Comparison of ENCODE assay signal across 8 mouse cellular contexts in genomic region chr17:14943009-14943728, GRCm38 (mm10). TPM values are rescaled to one million over a fixed set of nuclear protein-coding genes. Genes with fewer than 3 reads are reported as not detected.
DNase-seq lines count a peak whose midpoint lies in the region; ATAC-seq and TF ChIP-seq lines count a peak whose summit lies in the region.

Wdr27 (minus strand) TSS chr17:14943158.
1600012H06Rik (plus strand) TSS chr17:14943184.

- no peaks in the 10 kb centered on the region for H3K9me3 ChIP-seq in heart, embryonic 11.5 days (replicated peaks; ENCODE audit: control insufficient read depth, low read length)
- H3K9me3 ChIP-seq in kidney, embryonic 16.5 days (ENCODE audit: low read length): no peaks in the 10 kb centered on the region

- peak within 1 kb of the TSS; percentile 91 for H3K9ac ChIP-seq in heart, embryonic 11.5 days (ENCODE audit: low read depth, low read length)
- peak within 1 kb of the TSS; percentile 85 for H3K9ac ChIP-seq in kidney, embryonic 16.5 days (replicated peaks; ENCODE audit: low read length)
- H3K9ac ChIP-seq in liver, adult 2 months (ENCODE audit: low read depth, low read length): peak within 1 kb of the TSS; percentile 73

- WGBS in heart, embryonic 11.5 days (ENCODE audit: insufficient replicate concordance): under 1% methylated on average over 54 of the region's 54 CpGs
- WGBS in kidney, embryonic 16.5 days: under 1% methylated on average over 54 of the region's 54 CpGs
- under 1% methylated on average over 53 of the region's 54 CpGs for WGBS in liver, adult 2 months

- no peak for TF ChIP-seq POLR2A in liver, adult 2 months (IDR thresholded peaks at IDR 0.05; ENCODE audit: extremely low read depth, insufficient read depth, low read length)
- peak; percentile 72 for TF ChIP-seq POLR2A in myocyte (IDR thresholded peaks at IDR 0.05; ENCODE audit: insufficient read length, low read depth)

- H3K4me2 ChIP-seq in heart, embryonic 11.5 days: peak within 1 kb of the TSS; percentile 94
- peak within 1 kb of the TSS; percentile 87 for H3K4me2 ChIP-seq in kidney, embryonic 16.5 days (replicated peaks; ENCODE audit: low read depth, low read length)
- peak within 1 kb of the TSS; percentile 77 for H3K4me2 ChIP-seq in myocyte (ENCODE audit: low read depth)

- peak within 1 kb of the TSS; percentile 20 for H3ac ChIP-seq in myocyte (ENCODE audit: control insufficient read depth, insufficient read length)

- peak within 1 kb of the TSS; percentile 64 for H3K27ac ChIP-seq in heart, embryonic 11.5 days (ENCODE audit: low read depth, low read length)
- peak within 1 kb of the TSS; percentile 85 for H3K27ac ChIP-seq in kidney, embryonic 16.5 days (ENCODE audit: low read length)
- H3K27ac ChIP-seq in liver, adult 2 months (replicated peaks; ENCODE audit: insufficient read depth, low read depth, low read length): peak within 1 kb of the TSS; percentile 61

- H3K27me3 ChIP-seq in heart, embryonic 11.5 days (ENCODE audit: control insufficient read depth, insufficient read depth, low read length): no peaks in the 10 kb centered on the region
- no peaks in the 10 kb centered on the region for H3K27me3 ChIP-seq in kidney, embryonic 16.5 days (ENCODE audit: insufficient read depth, low read length)
- H3K27me3 ChIP-seq in liver, adult 2 months (ENCODE audit: control insufficient read depth, insufficient read depth, low read length): no peaks in the 10 kb centered on the region
- no peaks in the 10 kb centered on the region for H3K27me3 ChIP-seq in myocyte (ENCODE audit: control insufficient read depth, insufficient read depth, insufficient read length)
- no peaks in the 10 kb centered on the region for H3K27me3 ChIP-seq in splenic B cell, adult 2 months (ENCODE audit: control insufficient read depth, insufficient read depth, low read length, poor library complexity, severe bottlenecking)

- no peaks in the 10 kb centered on the region for H3K79me2 ChIP-seq in liver, adult 2 months (ENCODE audit: control insufficient read depth, insufficient read depth, low read length)
- H3K79me2 ChIP-seq in myocyte (ENCODE audit: control insufficient read depth, insufficient read depth): peaks cover 29% of the 10 kb centered on the region

- peak; percentile 99 for ATAC-seq in erythroblast, adult 5-6 weeks (replicated peaks; ENCODE audit: low FRiP score, poor library complexity, severe bottlenecking)
- ATAC-seq in heart, embryonic 11.5 days (replicated peaks; ENCODE audit: insufficient number of reproducible peaks, low FRiP score, low TSS enrichment): peak; percentile 98
- peak; percentile 99 for ATAC-seq in kidney, embryonic 16.5 days (ENCODE audit: low FRiP score, low TSS enrichment)

- peak; percentile 97 to 98 for DNase-seq in B cell, adult 2 months
- DNase-seq in brain, adult 2 months (ENCODE audit: low read depth, low spot score): peak; percentile 99
- peak; percentile 88 for DNase-seq in liver, adult 2 months (ENCODE audit: extremely low read depth, low read depth, low spot score)
- DNase-seq in splenic B cell, adult 2 months (ENCODE audit: low read depth, low spot score): peak; percentile 98

- peak within 1 kb of the TSS; percentile 93 for H3K4me3 ChIP-seq in heart, embryonic 11.5 days (ENCODE audit: low read depth, low read length)
- peak within 1 kb of the TSS; percentile 87 for H3K4me3 ChIP-seq in kidney, embryonic 16.5 days (ENCODE audit: low read length)
- peak within 1 kb of the TSS; percentile 70 for H3K4me3 ChIP-seq in liver, adult 2 months (ENCODE audit: insufficient read depth, low read depth, low read length)
- peak within 1 kb of the TSS; percentile 53 for H3K4me3 ChIP-seq in myocyte

- H3K4me1 ChIP-seq in heart, embryonic 11.5 days (ENCODE audit: control insufficient read depth, insufficient read depth, low read length): peaks cover 14% of the 10 kb centered on the region
- H3K4me1 ChIP-seq in kidney, embryonic 16.5 days (ENCODE audit: insufficient read depth, low read length): peaks cover 13% of the 10 kb centered on the region
- H3K4me1 ChIP-seq in liver, adult 2 months (ENCODE audit: control insufficient read depth, insufficient read depth, low read length): peaks cover 9% of the 10 kb centered on the region

- H3K36me3 ChIP-seq in heart, embryonic 11.5 days (ENCODE audit: control insufficient read depth, insufficient read depth, low read length): peaks cover 8% of the 10 kb centered on the region; the same call in 1 of the 2 replicates
- H3K36me3 ChIP-seq in kidney, embryonic 16.5 days (ENCODE audit: insufficient read depth, low read length): peaks cover 11% of the 10 kb centered on the region; the same call in 1 of the 2 replicates
- peaks cover 6% of the 10 kb centered on the region; the same call in 1 of the 2 replicates for H3K36me3 ChIP-seq in liver, adult 2 months (ENCODE audit: control insufficient read depth, insufficient read depth, low read length)
- peaks cover 34% of the 10 kb centered on the region for H3K36me3 ChIP-seq in myocyte (ENCODE audit: control insufficient read depth, insufficient read depth)
- H3K36me3 ChIP-seq in splenic B cell, adult 2 months (ENCODE audit: control insufficient read depth, insufficient read depth, low read length, poor library complexity, severe bottlenecking): peaks cover under 1% of the 10 kb centered on the region; the same call in 1 of the 2 replicates

- no peak for TF ChIP-seq CTCF in liver, adult 2 months (IDR thresholded peaks at IDR 0.05; ENCODE audit: low read depth, low read length)

TF ChIP-seq in myocyte, 11 proteins besides CTCF, POLR2A, EP300 and RAD21:
- peak; percentile 99 for TF ChIP-seq POLR2AphosphoS2 (IDR thresholded peaks at IDR 0.05; ENCODE audit: insufficient read length, low read depth)
- TF ChIP-seq MYOG (IDR thresholded peaks at IDR 0.05; ENCODE audit: control insufficient read depth in 1 of 3, insufficient read depth in 1 of 3, insufficient read length in 2 of 3, low read depth in 2 of 3): peak in 2 of 3 experiments; percentile 16 to 51
- TF ChIP-seq MYOD1 (IDR thresholded peaks at IDR 0.05; ENCODE audit: control insufficient read depth in 1 of 3, insufficient read length in 2 of 3, low read depth in 2 of 3): no peak
- TF ChIP-seq CEBPB (IDR thresholded peaks at IDR 0.05; ENCODE audit: insufficient read depth, poor library complexity, severe bottlenecking): no peak

RNA-seq across cellular contexts. Expression of gene Wdr27, which starts in this region (rescaled TPM):
- not detected in 2 replicates for total RNA-seq in erythroblast, adult 5-6 weeks (2015; ENCODE audit: low replicate concordance)
- not detected in 2 replicates for total RNA-seq in erythroblast, adult 5-6 weeks (2017; ENCODE audit: low replicate concordance)
- polyA plus RNA-seq in heart, embryonic 11.5 days (2014; fragmentation: Nextera tagmentation; extraction: Ambion mirVana): 5.1 and 5.5 TPM in 2 replicates
- polyA plus RNA-seq in kidney, embryonic 16.5 days (2015; fragmentation: Nextera tagmentation; extraction: Ambion mirVana): 6.4 and 6.7 TPM in 2 replicates
- 0.74 and 0.87 TPM in 2 replicates for total RNA-seq in liver, adult 2 months (2014; rRNA removed)
- polyA plus RNA-seq in liver, adult 2 months (2012; rRNA removed): 1.4 and 2.3 TPM in 2 replicates
- polyA plus RNA-seq in myocyte (2012; fragmentation: generic; extraction: Trizol): 8.0 TPM

RNA-seq across cellular contexts. Expression of gene 1600012H06Rik, which starts in this region (rescaled TPM):
- total RNA-seq in erythroblast, adult 5-6 weeks (2015; ENCODE audit: low replicate concordance): 5.4 and 9.0 TPM in 2 replicates
- 6.7 and 6.8 TPM in 2 replicates for total RNA-seq in erythroblast, adult 5-6 weeks (2017; ENCODE audit: low replicate concordance)
- polyA plus RNA-seq in heart, embryonic 11.5 days (2014; fragmentation: Nextera tagmentation; extraction: Ambion mirVana): 33.2 and 38.6 TPM in 2 replicates
- 36.7 and 40.4 TPM in 2 replicates for polyA plus RNA-seq in kidney, embryonic 16.5 days (2015; fragmentation: Nextera tagmentation; extraction: Ambion mirVana)
- total RNA-seq in liver, adult 2 months (2014; rRNA removed): 18.5 and 21.1 TPM in 2 replicates
- polyA plus RNA-seq in liver, adult 2 months (2012; rRNA removed): 16.7 and 17.4 TPM in 2 replicates
- 8.3 TPM for polyA plus RNA-seq in myocyte (2012; fragmentation: generic; extraction: Trizol)

Comparison
In these comparisons a context has a peak if more than half of its experiments do, and no peak if none do; other contexts are left out.
1. Peak in every context shown above with its lines: DNase-seq, ATAC-seq, H3K4me3 ChIP-seq and H3K27ac ChIP-seq.